ENCODE assay signal across 8 mouse cellular contexts in genomic region chr16:29813411-29814038, GRCm38 (mm10).
DNase-seq lines count a peak whose midpoint lies in the region; ATAC-seq and TF ChIP-seq lines count a peak whose summit lies in the region.

No protein-coding gene starts in this region.

- intact Hi-C loops in gastrocnemius, postnatal 14 days (cut with DNase I; ENCODE audit: low total_unique reads): loop anchor here (5.0 kb wide), 1 partner anchor 76 kb away; no protein-coding TSS in a partner anchor

- no peak for TF ChIP-seq POLR2A in testis, adult 2 months (IDR thresholded peaks at IDR 0.05; ENCODE audit: control insufficient read depth, low read depth, low read length)

- peak; percentile 16; the same call in 1 of the 2 replicates for ATAC-seq in common myeloid progenitor, adult 5-6 weeks (replicated peaks; ENCODE audit: low read depth, poor library complexity, severe bottlenecking)
- no peak for ATAC-seq in monocyte, adult 5-6 weeks (replicated peaks; ENCODE audit: insufficient number of reproducible peaks, low FRiP score, low TSS enrichment, poor library complexity, severe bottlenecking)

- no peak for TF ChIP-seq CTCF in testis, adult 2 months (IDR thresholded peaks at IDR 0.05; ENCODE audit: control insufficient read depth, insufficient read depth, insufficient replicate concordance, low read depth, low read length)

- H3K4me3 ChIP-seq in testis, adult 2 months (ENCODE audit: control insufficient read depth, low read depth, low read length): peak overlapping the region; percentile 50

- peak overlapping the region; percentile 63 for H3K27ac ChIP-seq in testis, adult 2 months (ENCODE audit: control insufficient read depth, insufficient read depth, low read depth, low read length)

- no peak for DNase-seq in testis, postnatal 14 days (ENCODE audit: low spot score)
- DNase-seq in gastrocnemius, postnatal 14 days: peak; percentile 36
- DNase-seq in layer of hippocampus, adult 9-10 months (ENCODE audit: low spot score): peak; percentile 53
- peak; percentile 38 for DNase-seq in lung, postnatal 36 days
- DNase-seq in skeletal muscle tissue, adult 2 months (ENCODE audit: low read depth, low spot score): peak; percentile 28

- H3K4me1 ChIP-seq in testis, adult 2 months (ENCODE audit: control insufficient read depth, insufficient read depth, low read length): peaks cover 9% of the 10 kb centered on the region

- H3K36me3 ChIP-seq in testis, adult 2 months (ENCODE audit: control insufficient read depth, insufficient read depth, low read length): no peaks in the 10 kb centered on the region

- H3K27me3 ChIP-seq in testis, adult 2 months (ENCODE audit: control insufficient read depth, insufficient read depth, low read length): no peaks in the 10 kb centered on the region
